Mouse (Mus musculus): ENCODE measurements around the gene Poldip3. TPM values are rescaled to one million over a fixed set of nuclear protein-coding genes. Genes with fewer than 3 reads are reported as not detected.

Poldip3 gene
- polyA plus RNA-seq (2016; fragmentation: Nextera tagmentation; extraction: Ambion mirVana), result 189 and 190 TPM in 2 replicates

DNA sequence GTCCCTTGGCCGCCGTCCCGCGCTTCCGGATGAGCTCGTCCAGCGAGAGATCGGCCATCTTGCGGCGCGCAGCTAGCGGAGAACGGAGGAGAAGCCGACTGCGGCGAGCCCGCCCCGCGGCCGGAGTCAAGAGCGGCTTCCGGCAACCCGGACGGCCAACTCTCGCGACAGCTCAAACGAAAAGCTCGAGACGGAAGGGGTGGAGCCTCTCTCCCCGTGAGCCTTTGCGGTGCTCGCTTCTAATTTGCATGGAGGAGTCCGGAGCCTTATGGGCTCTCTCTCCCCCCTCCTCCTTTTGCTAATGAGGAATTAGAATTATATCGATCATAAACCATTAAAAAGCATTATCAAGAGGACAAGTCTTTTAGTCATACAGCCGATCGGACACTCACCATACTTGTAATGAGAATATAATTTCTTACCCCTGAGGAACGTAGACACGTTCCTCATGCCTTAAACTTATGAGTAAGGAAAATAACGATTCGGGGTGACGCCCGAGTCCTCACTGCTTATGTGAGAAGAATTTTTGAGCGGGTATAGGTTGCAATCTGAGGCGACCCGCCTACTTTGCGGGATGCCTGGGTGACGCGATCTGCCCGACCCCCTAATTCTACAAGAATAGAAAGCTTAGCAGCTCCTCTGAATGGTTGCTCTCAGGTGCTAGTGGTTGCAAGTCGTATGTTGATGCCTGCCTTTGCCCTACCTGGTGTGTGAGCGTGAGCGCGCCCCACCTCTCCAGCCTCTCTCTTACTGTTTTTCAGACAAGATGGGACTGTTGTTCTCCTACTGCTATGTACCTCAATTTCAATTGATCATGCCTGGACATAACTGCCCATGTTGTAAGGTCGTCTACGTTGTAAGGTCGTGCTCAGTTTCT lies at the start of gene Poldip3:
TSS of gene Poldip3 (minus strand) at position 189 of the 877 bp plus-strand sequence.
- peaks cover 49% of the 10 kb centered on the region for H3K36me3 ChIP-seq

DNA sequence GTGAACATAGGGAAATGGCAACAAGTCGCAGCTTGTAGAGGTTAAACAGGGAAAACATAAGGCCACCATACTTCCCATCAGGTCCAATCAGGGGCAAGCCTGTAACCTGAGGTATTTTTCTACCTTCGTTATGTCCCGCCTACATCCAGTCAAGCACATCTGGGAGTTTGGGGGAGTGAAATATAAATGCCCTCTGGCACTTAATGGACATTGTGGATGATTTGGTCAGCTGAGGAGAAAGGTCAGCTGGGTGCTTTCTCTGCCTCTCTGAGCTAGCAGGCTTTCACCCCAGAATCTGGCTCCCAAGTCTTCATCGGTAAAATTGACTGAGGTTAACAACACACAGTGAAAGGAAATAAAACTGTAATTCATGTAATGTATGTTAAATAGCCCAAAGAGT lies 44.2 kb upstream of the Poldip3 start:
- H3K9me3 ChIP-seq (replicated peaks), result peaks cover 8% of the 10 kb centered on the region
- no peaks in the 10 kb centered on the region for H3K4me1 ChIP-seq
- no peaks in the 10 kb centered on the region for H3K27me3 ChIP-seq (ENCODE audit: low read depth, poor library complexity, severe bottlenecking)
- no peak overlapping the region for H3K27ac ChIP-seq (replicated peaks)
- no peak overlapping the region for H3K4me3 ChIP-seq
- no peaks in the 10 kb centered on the region for H3K36me3 ChIP-seq
- no peak for DNase-seq (ENCODE audit: low spot score)
- WGBS, result 92% methylated on average over 4 of the region's 4 CpGs

More for the DNA sequence above, at the start of gene Poldip3:
- peak; percentile 97 for DNase-seq (ENCODE audit: low spot score)
- H3K4me3 ChIP-seq, result peak within 1 kb of the TSS; percentile 99
- peaks cover 14% of the 10 kb centered on the region for H3K4me1 ChIP-seq
- H3K27ac ChIP-seq (replicated peaks), result peak within 1 kb of the TSS; percentile 99
- WGBS, result under 1% methylated on average over 56 of the region's 56 CpGs
- H3K9me3 ChIP-seq (replicated peaks), result no peaks in the 10 kb centered on the region
- H3K27me3 ChIP-seq (ENCODE audit: low read depth, poor library complexity, severe bottlenecking), result no peaks in the 10 kb centered on the region

- Histone ChIP-seq H3K9me3 (replicated peaks) (no peaks in the 10 kb centered on the region), H3K27me3 (ENCODE audit: low read depth, poor library complexity, severe bottlenecking) (no peaks in the 10 kb centered on the region), H3K4me3 (no peak overlapping the region), H3K4me1 (peaks cover 12% of the 10 kb centered on the region), H3K27ac (replicated peaks) (no peak overlapping the region), H3K36me3 (no peaks in the 10 kb centered on the region)
- 72% methylated on average over 5 of the region's 5 CpGs for WGBS
- DNase-seq (ENCODE audit: low spot score), result no peak
Measured at GRCm38 (mm10) chr15:83182351-83182750, 33.2 kb upstream of the Poldip3 start.

- Histone ChIP-seq H3K9me3 (replicated peaks) (no peaks in the 10 kb centered on the region), H3K27ac (replicated peaks) (no peak overlapping the region), H3K4me3 (no peak overlapping the region), H3K4me1 (peaks cover 12% of the 10 kb centered on the region), H3K27me3 (ENCODE audit: low read depth, poor library complexity, severe bottlenecking) (no peaks in the 10 kb centered on the region), H3K36me3 (no peaks in the 10 kb centered on the region)
- no peak for DNase-seq (ENCODE audit: low spot score)
- 45% methylated on average over 4 of the region's 4 CpGs for WGBS
Measured at GRCm38 (mm10) chr15:83181800-83182330, 32.7 kb upstream of the Poldip3 start.

DNA sequence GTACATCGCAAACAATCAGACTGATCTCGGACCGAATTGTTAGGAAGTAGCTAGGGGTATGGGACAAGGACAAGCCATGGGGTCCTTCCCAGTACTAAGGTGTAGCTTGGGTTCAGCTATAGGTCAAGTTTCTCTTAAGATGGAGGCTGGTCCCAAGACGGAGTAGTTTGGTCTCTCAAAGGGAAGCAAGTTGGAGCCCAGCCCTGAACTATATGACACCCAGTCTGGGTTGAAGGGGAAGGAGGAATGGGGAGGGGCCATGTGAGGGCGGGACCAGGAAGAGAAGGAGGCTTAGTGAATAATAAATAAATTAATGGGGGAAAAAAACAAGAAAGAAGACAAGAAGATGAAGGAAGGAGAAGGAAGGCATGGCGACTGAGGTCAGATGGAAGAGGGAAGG lies 30.8 kb upstream of the Poldip3 start:
- Histone ChIP-seq H3K27ac (replicated peaks) (no peak overlapping the region), H3K4me1 (peaks cover 12% of the 10 kb centered on the region), H3K27me3 (ENCODE audit: low read depth, poor library complexity, severe bottlenecking) (no peaks in the 10 kb centered on the region), H3K9me3 (replicated peaks) (no peaks in the 10 kb centered on the region), H3K36me3 (no peaks in the 10 kb centered on the region), H3K4me3 (no peak overlapping the region)
- DNase-seq (ENCODE audit: low spot score), result no peak
- 88% methylated on average over 6 of the region's 6 CpGs for WGBS

- WGBS, result 83% methylated on average over 4 of the region's 4 CpGs
Measured at GRCm38 (mm10) chr15:83176653-83177052, 27.5 kb upstream of the Poldip3 start.

GRCm38 (mm10) chr15:83173914-83174884 lies 25.0 kb upstream of the Poldip3 start:
- DNase-seq (ENCODE audit: low spot score), result no peak
- WGBS, result 90% methylated on average over 14 of the region's 14 CpGs
- H3K9me3 ChIP-seq (replicated peaks), result no peaks in the 10 kb centered on the region
- H3K4me3 ChIP-seq, result no peak overlapping the region
- no peaks in the 10 kb centered on the region for H3K27me3 ChIP-seq (ENCODE audit: low read depth, poor library complexity, severe bottlenecking)
- H3K27ac ChIP-seq (replicated peaks), result no peak overlapping the region
- H3K36me3 ChIP-seq, result no peaks in the 10 kb centered on the region
- peaks cover 35% of the 10 kb centered on the region for H3K4me1 ChIP-seq

More at GRCm38 (mm10) chr15:83176653-83177052, 27.5 kb upstream of the Poldip3 start:
- H3K9me3 ChIP-seq (replicated peaks), result no peaks in the 10 kb centered on the region
- no peak for DNase-seq (ENCODE audit: low spot score)
- H3K4me1 ChIP-seq, result peaks cover 15% of the 10 kb centered on the region
- H3K36me3 ChIP-seq, result no peaks in the 10 kb centered on the region
- H3K4me3 ChIP-seq, result no peak overlapping the region
- H3K27ac ChIP-seq (replicated peaks), result no peak overlapping the region
- no peaks in the 10 kb centered on the region for H3K27me3 ChIP-seq (ENCODE audit: low read depth, poor library complexity, severe bottlenecking)

GRCm38 (mm10) chr15:83172492-83173429 lies 23.6 kb upstream of the Poldip3 start, which contains the start of gene Cyb5r3:
TSS of gene Cyb5r3 (minus strand) at chr15:83172592.
- H3K9me3 ChIP-seq (replicated peaks), result no peaks in the 10 kb centered on the region
- 39% methylated on average over 28 of the region's 28 CpGs for WGBS
- H3K36me3 ChIP-seq, result no peaks in the 10 kb centered on the region
- peak within 1 kb of the TSS; percentile 74 for H3K4me3 ChIP-seq
- H3K27me3 ChIP-seq (ENCODE audit: low read depth, poor library complexity, severe bottlenecking), result no peaks in the 10 kb centered on the region
- peaks cover 41% of the 10 kb centered on the region for H3K4me1 ChIP-seq
- DNase-seq (ENCODE audit: low spot score), result no peak
- H3K27ac ChIP-seq (replicated peaks), result peak within 1 kb of the TSS; percentile 88

DNA sequence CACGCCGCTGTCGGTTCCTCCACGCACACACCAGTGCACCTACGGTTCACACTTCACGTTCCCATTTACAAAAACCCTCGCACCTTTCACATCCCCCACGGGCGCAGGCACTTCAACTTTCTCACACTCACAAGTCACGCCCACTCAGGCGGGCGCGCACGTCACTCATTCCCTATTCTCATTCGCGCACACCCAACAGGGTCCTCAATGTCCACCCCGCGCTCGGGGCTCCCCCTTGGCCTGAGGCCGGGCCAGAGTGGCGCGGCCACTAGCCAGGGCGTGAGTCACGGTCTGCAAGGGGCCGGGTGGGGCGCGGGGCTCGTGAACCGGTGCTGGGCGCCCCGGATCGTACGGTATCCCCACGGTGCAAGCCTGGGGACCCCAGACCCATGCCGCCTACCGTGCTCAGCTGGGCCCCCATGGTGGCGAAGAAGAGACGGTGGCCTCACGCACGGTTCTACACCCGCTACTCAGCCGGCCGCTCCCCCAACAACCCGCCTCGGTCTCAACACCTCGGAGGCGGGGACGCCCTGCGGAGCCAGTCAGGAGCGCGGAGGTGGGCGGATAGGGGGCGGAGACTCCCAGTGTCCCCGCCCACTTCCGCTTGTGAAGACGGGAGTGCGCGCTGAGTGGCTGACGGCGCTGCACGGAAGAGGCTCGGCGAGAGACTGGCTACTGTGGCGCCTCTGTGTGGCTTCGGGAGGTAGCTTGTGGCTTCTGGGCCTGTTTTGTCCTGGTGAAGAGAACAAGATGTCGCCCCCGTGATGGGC lies 22.7 kb upstream of the Poldip3 start:
- peaks cover 47% of the 10 kb centered on the region for H3K4me1 ChIP-seq
- H3K36me3 ChIP-seq, result no peaks in the 10 kb centered on the region
- no peaks in the 10 kb centered on the region for H3K9me3 ChIP-seq (replicated peaks)
- no peaks in the 10 kb centered on the region for H3K27me3 ChIP-seq (ENCODE audit: low read depth, poor library complexity, severe bottlenecking)
- DNase-seq (ENCODE audit: low spot score), result peak; percentile 96
- peak overlapping the region; percentile 88 for H3K27ac ChIP-seq (replicated peaks)
- WGBS, result 2% methylated on average over 67 of the region's 67 CpGs
- H3K4me3 ChIP-seq, result peak overlapping the region; percentile 74

GRCm38 (mm10) chr15:83170956-83171659 lies 21.9 kb upstream of the Poldip3 start:
- Histone ChIP-seq H3K4me1 (peaks cover 52% of the 10 kb centered on the region), H3K27me3 (ENCODE audit: low read depth, poor library complexity, severe bottlenecking) (no peaks in the 10 kb centered on the region), H3K4me3 (peak overlapping the region; percentile 74), H3K36me3 (peaks cover 5% of the 10 kb centered on the region), H3K27ac (replicated peaks) (peak overlapping the region; percentile 88), H3K9me3 (replicated peaks) (no peaks in the 10 kb centered on the region)
- 69% methylated on average over 8 of the region's 8 CpGs for WGBS
- DNase-seq (ENCODE audit: low spot score), result no peak

Measured in midbrain, embryonic 10.5 days (tissue).